Mouse (Mus musculus) kidney, postnatal 4 days (tissue): ENCODE results near the gene Rbm38.

Experiments
- DNase-seq, 2 experiments: peaks; one replicate each; pipeline ENCODE4 v3.0.0; 2021; ENCODE audit warnings: mixed read lengths in 2 of 2

Rbm38 gene

DNA sequence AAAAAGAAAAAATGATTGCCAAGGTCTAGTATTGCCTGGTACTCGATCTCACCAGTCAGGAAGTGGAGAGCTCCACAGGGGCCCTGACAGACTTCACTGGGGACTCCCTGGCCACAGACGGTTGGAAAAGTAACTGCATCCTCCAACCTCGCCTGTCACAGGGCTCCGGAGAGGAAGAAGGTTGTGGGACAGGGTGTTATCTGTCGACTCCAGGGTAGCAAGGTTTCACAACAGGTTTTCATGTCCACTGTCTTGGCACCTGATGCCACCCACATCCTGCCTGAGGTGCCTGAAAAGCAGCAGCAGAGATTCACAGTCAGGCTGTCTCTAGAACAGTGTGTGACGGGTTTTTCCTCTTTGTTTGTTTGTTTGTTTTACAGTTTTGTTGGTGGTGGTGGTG lies 2.4 kb upstream of the Rbm38 start:
- no peak for DNase-seq

DNA sequence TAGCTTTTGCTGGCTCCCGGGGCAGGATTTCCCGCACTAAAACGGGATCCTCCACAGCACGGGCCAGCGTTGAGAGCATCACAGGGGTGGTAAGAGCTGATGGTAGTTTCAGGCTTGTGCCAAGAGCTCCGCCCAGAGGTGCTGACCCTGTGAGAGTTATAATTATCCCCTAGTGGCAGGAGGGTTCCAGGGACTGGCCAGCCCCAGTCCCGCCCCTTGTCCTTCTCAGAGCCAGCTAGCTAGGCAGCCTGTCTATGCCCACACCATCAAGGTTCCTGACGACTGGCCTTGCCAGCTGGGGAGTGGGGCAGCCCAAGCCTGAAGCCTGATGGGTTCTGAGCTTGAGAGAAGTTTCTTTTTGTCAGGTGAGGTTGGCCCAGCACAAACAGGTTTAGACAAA lies 1.7 kb upstream of the Rbm38 start:
- peak; percentile 27 to 53 for DNase-seq

DNA sequence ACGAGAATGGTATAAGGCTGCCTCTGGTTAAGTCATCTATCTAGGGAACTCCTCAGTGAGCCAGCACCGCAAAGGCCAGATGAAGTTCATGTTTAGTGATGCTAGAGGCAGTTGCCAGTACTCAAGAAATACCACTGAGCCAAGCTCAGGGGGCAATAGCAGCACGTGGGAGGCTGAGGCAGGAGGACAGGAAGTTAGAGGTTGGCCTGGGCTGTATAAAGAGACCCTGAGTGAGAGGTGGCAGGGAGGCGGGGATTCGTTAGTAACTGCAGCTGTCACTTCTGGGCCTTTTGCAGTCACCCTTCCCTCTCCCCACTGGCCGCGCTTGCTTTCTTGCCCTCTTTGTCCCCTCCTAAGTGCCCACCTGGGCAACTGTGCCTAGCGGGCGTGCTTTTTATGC lies 976 bp upstream of the Rbm38 start:
- no peak for DNase-seq

DNA sequence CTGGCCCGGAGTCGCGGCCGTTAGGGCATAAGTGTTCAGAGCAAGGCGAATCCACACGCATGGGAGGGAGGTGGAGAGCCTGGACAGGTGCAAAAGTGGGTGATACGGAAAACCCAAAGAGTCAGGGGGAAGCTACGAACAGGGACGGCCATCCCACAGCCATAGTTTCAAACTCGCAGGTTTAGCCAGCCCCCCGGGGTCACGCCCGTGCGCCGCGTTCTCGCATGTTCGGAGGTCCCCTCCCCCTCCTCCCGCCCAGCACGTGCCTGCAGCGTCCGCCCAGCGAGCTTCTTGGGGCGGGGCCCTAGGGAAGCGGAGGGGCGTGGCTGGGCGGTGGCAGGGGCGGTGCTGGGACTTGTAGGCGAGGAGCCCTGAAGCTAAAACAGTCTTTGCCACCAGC lies 508 bp upstream of the Rbm38 start:
- DNase-seq = peak; percentile 93 to 95

DNA sequence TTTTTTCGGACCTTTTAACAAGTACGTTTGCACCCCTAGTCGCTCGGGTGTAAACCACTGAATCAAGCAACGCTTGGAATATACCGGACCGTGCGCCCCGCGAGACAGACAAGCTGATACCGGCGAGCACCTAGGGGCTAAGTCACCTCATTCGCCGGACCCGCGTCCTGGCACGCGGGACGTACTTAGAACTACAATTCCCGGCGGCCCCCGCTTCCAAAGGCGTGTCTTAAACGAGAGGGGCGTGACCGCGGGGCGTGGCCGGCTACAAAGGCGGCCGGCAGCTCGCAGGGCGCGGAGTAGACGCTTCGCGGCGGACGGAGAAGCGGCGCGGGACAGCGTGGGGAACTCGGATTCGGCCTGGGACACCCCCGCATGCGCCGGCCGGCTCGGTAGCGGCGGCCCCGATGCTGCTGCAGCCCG lies 1.3 kb downstream of the Rbm38 start:
- DNase-seq = peak; percentile 96

DNA sequence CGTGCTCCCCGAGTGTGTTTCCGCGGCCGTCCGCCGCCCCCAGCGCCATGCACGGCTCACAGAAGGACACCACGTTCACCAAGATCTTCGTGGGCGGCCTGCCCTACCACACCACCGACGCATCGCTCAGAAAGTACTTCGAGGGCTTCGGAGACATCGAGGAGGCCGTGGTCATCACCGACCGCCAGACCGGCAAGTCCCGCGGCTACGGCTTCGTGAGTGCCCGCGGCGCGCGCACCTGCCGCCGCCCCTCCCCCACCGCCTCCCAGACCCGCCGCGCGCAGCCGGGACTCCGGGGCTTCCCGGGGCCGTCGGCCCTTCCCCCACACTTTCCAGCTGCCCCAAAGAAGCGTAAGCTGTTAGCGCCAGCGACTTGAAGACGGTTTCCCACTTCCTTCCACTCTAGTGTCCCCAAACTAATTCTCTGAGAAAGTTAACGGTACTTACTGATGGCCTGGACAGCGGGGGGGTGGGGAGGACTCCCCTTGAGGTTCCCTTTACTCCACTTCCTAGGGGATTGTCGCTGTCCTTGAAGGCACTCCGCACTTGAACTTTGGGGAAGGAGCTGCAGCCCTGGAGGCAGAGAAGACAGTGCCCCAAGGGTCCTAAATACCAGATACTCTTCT lies 1.9 kb downstream of the Rbm38 start:
- DNase-seq = peak; percentile 62 to 77

DNA sequence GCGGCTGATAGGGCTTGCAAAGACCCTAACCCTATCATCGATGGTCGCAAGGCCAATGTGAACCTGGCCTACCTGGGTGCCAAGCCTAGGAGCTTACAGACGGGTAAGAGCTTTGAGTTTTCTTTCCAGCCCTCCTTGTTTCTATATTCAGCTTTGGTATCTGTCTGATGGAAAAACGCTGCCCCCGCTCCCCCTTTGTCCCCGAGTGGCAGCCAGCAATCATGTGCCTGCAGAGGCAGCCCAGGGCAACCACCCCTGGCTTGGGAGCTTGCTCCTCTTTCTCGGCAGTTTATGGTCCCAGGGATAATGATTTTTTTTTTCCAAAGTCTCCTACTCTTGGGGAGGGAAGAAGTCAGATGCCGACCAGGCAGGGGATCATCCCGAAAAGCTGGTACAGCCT lies 2.5 kb downstream of the Rbm38 start:
- DNase-seq = no peak

DNA sequence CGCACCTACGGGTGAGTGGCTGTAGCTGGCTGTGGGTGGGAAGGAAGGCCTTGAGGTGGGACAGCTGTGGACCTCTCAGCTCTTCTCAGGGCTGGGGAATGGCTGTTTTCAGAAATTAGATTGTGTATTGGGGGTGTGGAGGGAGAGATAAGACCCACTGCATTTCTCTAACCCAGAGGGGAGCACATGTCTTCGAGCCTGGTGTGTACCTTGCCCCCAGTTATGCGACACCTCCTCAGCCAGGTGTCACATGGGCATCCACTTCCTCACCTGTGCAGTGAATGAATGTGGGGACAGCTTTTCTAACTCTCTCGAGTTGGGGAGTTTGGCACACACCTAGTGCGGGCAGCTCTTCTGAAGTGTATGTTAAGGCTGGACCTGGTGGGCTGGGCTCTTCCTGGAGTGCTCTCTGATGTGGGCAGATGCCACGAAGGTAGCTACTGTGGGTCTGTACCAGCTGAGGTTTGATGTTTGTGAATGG lies 3.1 kb downstream of the Rbm38 start:
- no peak for DNase-seq

DNA sequence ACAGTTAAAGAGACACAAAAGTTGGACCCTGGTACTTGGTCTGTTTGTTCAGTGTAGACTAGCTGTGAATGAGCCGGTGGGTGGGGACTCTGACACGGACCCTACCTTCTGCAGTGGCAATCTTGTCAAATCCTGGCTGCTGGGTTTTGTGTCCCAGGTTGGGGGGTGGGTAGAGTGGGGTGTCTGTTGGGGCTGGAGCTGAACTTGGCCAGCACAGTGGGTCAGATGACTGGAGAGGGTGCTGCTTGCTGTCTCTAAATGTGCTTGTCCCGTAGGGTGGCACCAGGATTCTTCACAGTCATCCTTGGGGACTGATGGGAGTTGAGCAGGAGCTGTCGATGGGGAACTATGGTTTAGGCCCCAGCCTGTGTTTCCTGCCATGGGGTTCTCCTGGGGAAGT lies 3.7 kb downstream of the Rbm38 start:
- no peak for DNase-seq

DNA sequence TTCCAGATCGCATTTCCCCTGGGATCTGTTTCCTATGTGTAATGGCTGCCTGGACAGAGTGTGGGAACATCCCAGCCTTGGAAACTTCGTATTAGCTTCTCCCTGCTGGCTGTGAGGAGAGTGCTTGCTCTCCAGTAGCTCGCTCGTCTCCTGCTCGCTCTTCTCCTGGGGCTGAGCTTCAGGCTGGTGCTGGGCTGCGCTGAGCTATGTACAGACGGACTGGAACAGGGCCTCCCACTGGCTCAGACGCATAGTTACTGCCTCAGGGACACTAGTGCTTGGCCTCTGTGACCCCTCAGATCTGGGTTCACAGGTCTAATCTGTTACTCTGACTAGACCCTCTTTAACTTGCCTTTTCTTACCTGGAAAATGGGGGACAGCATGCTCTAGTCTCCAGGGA lies 4.1 kb downstream of the Rbm38 start:
- no peak for DNase-seq

DNA sequence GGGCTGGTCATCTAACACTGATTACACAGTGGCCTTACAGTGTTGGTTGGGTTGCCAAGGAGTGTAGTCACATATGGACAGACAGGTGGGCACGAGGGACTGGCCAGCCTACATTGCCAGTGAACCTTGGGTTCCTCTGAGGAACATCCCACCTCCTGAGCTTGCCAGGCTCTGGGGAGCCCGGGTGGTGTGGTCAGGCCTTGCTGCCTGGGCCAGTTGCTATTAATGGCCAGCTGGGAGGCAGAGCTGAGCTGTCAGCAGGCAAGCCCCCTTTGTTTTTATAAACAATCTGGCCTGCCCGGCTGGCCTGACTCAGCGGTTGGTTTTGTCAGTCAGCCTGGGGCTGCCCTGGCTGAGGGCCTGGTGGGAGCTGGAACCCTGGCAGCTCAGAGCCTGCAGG lies 4.6 kb downstream of the Rbm38 start:
- DNase-seq = peak; percentile 31 to 43

DNA sequence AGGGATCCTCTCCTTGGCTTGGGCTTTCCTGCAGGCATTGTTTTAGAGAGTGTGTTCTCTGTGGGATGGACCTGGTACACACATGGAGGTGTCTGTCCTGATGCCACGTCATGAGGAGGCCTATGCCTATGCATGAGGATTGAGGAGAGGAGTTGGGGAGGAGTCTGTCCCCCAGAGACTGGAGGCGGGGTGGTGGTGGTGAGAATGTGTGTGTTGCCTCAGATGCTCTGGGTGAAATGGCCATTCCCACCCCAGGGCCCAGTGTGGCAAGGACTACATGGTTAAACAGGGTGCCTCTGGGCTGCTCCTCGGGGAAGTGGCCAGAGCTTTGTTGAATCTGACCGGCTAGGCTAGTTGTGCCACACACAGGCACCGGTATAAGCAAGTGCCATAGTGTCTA lies 6.0 kb downstream of the Rbm38 start:
- no peak for DNase-seq

DNA sequence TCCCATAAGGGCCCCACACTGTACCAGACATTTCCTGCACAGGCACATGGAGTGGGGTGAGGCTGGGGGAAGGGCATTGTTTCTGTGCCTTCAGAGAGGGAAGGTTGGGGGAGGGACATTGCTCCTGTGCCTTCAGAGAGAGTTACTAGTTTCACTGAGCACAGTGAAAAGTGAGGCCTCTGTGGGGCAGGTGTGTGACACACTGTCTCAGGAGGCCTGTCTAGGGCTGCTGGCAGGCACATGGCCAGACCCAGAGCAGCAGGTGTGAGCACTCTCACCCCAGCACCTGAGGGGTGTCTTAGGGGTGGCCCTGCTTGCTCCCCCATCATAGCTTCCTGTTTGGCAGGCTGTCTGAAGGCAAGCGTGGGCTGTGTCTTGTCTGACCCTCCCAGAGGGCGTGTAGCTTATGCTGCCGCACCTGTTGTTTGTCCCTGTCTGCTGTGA lies 6.4 kb downstream of the Rbm38 start:
- DNase-seq = no peak

DNA sequence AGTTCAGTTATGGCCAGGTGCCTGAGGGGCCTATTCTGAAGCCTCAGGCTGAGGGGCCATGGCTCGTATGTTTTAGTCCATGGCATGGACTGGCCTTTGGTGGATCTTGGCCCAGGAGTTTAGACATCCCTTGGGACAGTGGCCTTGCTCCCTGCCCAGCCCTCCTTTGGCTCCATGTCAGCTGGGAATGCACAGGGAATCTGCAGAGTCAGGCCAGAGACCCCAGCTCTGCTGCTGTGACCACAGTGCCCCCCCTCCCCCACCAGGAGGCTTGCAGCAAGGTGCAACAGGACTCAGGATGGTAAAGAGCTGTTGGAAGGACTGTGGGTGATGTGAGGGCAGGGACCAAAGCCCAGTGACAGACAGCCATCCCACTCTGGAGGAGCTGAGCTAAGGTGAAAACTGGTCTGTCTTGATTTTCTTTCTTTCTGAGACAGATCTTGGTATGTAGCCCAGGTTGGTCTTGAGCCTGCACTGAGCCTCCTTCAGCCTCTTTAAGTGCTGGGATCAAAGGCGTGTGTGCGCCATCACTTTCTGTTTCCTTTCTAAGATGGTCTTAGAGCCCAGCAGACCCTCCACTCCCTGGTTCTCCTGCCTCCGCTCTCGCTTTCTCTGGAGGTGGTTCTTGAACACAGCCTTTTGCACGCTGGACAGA lies 7.0 kb downstream of the Rbm38 start:
- no peak for DNase-seq

DNA sequence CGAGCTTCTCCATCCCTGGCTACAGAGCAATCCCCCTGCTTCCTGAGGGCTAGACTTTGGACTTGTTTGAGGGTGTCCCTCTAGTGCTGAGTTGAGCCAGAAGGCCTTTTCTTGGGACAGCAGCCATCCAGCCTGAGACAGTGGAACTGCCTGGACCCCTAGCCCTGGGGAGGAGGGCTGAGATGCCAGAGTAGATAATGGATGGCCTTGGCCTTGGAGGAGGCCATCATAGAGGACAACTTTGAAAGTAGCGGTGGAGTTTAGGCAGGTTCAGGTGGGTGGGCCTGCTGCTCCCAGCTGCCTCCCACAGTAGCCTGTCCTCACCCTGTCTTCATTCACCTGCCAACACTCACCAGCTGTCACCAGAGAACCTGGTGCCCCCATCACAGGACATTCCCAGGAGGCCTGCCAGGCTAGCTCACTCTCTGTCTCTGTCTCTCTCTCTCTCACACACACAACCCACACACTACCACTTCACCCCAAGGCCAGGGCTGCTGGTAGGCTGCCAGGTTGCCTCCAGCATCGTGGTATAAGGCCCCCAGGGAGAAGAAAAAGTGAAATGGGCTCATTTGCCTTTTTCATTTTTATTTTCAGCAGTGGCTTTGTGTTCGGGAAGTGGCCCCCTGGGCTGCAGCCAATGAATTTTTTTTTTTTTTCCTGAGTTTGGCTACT lies 7.7 kb downstream of the Rbm38 start:
- no peak for DNase-seq

DNA sequence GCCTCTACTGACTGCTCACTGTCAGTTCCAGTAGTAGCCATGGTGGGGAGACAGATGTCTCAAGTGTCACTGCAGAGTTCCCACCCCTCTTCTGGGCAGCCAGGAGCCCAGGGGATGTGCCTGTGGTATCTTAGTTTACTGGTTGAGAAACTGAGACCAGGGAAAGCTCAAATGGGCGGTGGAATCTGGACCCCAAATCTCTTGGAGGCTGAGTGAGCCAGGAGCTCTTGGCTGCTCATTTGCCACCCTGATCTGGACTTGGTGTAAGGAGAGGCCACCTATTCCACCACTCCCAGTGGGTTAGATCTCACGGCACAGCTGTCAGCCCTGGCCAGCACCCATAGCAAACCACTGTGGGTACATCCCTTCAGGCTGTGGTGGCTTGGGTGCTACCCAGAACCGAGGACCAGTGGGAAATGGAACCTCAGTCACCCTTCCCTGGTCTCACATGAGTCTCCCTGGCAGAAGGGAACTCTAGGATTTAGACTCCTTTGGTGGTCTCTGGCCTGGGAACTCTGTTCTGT lies 8.3 kb downstream of the Rbm38 start:
- no peak for DNase-seq

DNA sequence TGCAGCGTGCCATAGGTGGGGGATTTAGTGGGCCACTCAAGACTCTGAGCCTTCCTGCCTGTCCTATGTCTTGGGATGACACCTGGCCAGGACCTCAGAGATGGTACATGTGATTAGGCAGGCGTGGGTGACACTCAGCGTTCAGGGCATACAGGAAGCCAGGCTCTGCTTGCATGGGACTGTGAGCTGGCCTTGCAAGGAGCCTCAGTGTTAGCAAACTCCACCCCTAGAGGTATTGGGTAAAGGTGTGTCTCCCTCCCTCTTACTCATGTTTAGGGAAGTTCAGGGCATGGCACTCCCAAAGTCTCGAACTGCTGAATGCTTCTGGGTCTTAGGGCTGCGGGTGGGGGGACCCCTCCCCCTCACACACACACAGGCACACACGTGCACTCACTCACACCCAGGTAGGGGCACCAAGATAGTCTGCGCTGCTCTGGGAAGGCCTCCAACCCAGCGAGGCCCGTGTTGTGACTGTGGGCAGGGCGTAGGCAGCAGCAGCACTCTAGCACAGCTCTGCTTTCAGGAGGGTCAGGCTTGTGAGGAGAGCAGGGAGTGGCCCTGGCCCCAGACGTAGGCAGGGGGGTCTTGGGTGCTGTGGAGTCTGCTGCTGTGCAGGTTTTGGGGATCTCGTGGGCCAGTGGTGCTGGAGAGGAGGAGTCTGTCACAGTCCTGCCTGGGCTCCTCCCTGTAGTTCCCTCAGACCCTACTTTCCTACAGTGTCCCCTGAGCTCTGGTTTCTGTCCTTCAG lies 10.5 kb downstream of the Rbm38 start:
- no peak for DNase-seq

DNA sequence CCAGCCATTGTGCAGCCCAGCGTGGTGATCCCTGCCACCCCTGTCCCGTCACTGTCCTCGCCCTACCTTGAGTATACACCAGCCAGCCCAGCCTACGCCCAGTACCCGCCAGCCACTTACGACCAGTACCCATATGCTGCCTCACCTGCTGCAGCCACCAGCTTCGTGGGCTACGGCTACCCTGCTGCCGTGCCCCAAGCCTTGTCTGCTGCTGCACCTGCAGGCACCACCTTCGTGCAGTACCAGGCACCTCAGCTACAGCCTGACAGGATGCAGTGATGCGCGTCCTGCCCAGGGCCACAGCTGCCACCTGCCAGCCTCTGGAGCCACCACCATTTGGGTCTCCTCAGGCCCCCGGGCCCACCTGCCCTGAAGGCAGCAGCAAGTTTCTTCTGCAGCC lies 13.2 kb downstream of the Rbm38 start:
- no peak for DNase-seq

DNA sequence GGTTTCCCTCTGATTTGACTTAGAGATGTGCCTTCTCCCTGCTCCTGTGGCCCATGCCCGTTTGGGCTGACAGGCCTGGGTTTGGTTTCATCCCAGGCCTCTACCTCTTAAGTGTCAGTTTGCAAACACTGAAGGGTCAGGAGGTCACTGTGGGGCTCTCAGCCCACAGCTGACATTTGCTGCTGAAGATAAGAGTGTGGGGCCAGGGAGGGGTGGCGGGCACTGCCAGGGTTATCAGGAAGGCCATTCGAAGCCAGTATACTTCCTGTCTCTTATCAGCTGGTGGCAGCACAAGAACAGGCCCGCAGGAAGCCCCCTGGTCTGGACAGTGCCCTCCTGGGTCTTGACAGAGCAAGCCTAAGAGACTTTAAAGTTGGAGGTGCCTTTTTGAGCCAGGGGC lies 14.7 kb downstream of the Rbm38 start:
- DNase-seq = no peak

DNA sequence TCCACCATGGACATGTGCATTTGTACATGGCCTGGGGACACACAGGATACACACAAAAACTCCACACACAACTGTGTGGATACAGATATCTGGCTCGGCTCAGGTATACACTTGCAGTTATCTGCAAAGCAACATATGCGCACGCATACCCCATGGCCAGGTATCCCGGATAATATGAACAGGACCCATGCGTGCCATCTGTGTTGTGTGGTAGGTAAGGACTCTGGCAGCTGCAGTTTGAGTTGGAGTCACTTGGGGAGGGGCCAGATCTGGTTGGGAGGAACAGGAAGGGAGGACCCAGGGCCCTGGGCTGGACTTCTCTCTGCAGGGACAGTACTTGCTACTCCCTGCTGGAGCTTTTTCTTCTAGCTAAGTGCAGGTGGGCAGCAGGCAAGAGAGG lies 15.4 kb downstream of the Rbm38 start:
- no peak for DNase-seq

DNA sequence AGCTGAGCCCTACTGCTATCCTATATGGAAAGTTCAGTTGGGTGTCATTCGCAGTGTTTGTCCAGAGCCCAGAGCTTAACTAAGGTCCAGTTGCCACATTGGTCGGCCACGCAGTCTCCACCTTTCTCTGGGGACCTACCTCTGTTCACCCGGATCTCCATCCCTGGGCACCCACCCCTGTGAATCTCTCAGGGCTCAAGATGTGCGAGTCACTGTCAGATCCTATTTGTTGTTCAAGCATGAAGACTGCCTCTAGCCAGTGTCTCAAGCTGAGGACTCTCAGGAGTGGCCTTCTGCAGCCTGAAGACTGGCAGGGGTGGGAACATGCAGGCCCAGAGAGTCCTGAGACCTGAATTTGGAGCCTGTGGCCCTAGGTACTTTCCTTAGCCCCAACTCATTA lies 15.8 kb downstream of the Rbm38 start:
- no peak for DNase-seq

DNA sequence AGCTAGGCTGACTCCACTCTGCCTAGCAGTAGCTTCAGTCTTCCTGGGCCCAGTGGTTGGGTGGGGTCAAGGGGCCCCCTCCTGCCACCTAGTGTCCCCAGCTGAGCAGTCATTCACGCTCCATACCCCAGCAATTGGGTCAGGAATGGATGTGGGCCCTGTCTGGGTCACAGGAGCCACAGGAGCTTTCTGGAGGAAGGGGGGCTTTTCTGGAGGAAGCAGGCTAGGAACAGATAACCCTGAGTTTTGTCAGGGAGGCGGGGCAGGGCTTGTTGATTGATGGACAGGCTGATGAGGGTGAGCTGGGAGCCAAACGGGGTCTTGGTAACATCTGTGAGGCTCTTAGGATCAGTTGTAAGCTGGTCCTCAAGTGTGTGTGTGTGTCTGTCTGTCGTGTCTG lies 16.3 kb downstream of the Rbm38 start:
- no peak for DNase-seq

DNA sequence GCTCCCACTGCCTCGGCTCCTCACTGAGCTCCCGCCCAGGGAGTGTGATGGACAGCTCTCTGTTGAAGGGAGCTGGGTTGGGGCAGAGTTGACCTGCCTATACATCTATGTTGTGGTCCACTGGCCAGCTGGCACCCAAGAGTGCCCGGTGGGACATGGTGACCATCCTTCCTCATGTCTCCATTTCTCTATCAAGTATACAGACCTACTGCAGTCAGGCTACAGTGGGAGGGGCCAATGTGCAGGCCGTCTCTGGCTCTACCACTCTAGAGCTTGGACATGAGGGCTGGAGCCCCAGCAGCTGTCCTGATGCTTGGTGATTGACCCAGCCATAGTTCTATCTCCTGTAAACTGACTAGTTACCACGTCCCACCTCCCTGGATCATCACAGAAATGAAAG lies 17.0 kb downstream of the Rbm38 start:
- DNase-seq = no peak
